Mouse (Mus musculus): ENCODE measurements at regions not wholly inside any gene's neighbourhood (a gene's known extent, or its start where the extent isn't known, plus 50 kb on each side); places are given as distances from the start of the nearest gene placed in this dataset.

GRCm38 (mm10) chr12:15124179-15124578, 692.5 kb downstream of the Trib2 start:
- TF ChIP-seq CTCF (IDR thresholded peaks at IDR 0.05; ENCODE audit: extremely low read depth, insufficient read depth, insufficient read length, insufficient replicate concordance): no peak
- TF ChIP-seq POLR2A (IDR thresholded peaks at IDR 0.05; ENCODE audit: low read depth, low read length): no peak
